Mouse (Mus musculus): ENCODE measurements at regions not wholly inside any gene's neighbourhood (a gene's known extent, or its start where the extent isn't known, plus 50 kb on each side); places are given as distances from the start of the nearest gene placed in this dataset.

- no peak for TF ChIP-seq CTCF (IDR thresholded peaks at IDR 0.05; ENCODE audit: low read depth)
- TF ChIP-seq EP300 (optimal IDR thresholded peaks at IDR 0.05), result no peak
These were observed 493.9 kb downstream of the Otol1 start for GRCm38 (mm10) chr3:70500991-70501961.

All from stomach, postnatal 0 days (tissue).